Mouse (Mus musculus) spleen, adult 2 months (tissue): ENCODE measurements around the gene Egln1. TPM values are rescaled to one million over a fixed set of nuclear protein-coding genes. Genes with fewer than 3 reads are reported as not detected.

Source experiments
- DNase-seq, 2 experiments: peaks; one replicate each; pipeline versions ENCODE4 v3.0.0 to v3.0.0-alpha.2; 2012 to 2021; ENCODE audit warnings: low spot score in 2 of 2, low read depth in 1 of 2
- H3K27ac ChIP-seq: fragments of 200-500 bp; 2 replicates; pipeline ENCODE4 v1.5.1; 2012; ENCODE audit warnings: low read length, inconsistent platforms; ENCODE audit not compliant: insufficient read depth
- H3K27me3 ChIP-seq: fragments of 200-500 bp; 2 replicates; pipeline ENCODE4 v1.6.1; 2012; ENCODE audit warnings: mild to moderate bottlenecking, moderate library complexity, low read length, inconsistent platforms; ENCODE audit not compliant: control insufficient read depth, insufficient read depth
- H3K36me3 ChIP-seq: fragments of 200-500 bp; 2 replicates; pipeline ENCODE4 v1.6.1; 2012; ENCODE audit warnings: mild to moderate bottlenecking, low read length, inconsistent platforms; ENCODE audit not compliant: control insufficient read depth, insufficient read depth
- H3K4me1 ChIP-seq: fragments of 200-500 bp; 2 replicates; pipeline ENCODE4 v1.6.1; 2011; ENCODE audit warnings: inconsistent platforms; ENCODE audit not compliant: control insufficient read depth, insufficient read depth, insufficient read length
- H3K4me3 ChIP-seq: fragments of 200-500 bp; 2 replicates; pipeline ENCODE4 v1.5.1; 2011; ENCODE audit warnings: mild to moderate bottlenecking, inconsistent platforms; ENCODE audit not compliant: insufficient read depth, insufficient read length; ENCODE audit errors: extremely low read depth
- CTCF ChIP-seq: fragments of 200-500 bp; IDR thresholded peaks from 2 replicates; pipeline ENCODE4 v1.5.1; 2011; ENCODE audit warnings: mild to moderate bottlenecking, inconsistent platforms; ENCODE audit not compliant: insufficient read depth, insufficient read length, insufficient replicate concordance; ENCODE audit errors: extremely low read depth
- POLR2A ChIP-seq: fragments of 200-500 bp; IDR thresholded peaks from 2 replicates; pipeline ENCODE4 v1.6.1; 2011; ENCODE audit warnings: low read depth, low read length, inconsistent platforms
- WGBS: fragments of 180-500 bp; shearing (Covaris S2); methylation state at CpG from one replicate; pipeline ENCODE4 v1.1.7; 2018; 5-methylcytosine and 5-hydroxymethylcytosine counted together
- polyA plus RNA-seq: library from polyadenylated mRNA; depleted of rRNA; stranded (reverse); fragments of >200 nt; gene quantifications from 2 replicates; pipeline ENCODE4 v1.2.3, GENCODE M21; 2012; rRNA removed

Egln1 gene
- 12.1 and 15.2 TPM in 2 replicates for polyA plus RNA-seq

GRCm38 (mm10) chr8:124949209-124950068 lies at the start of gene Egln1:
Egln1 (minus strand) TSS chr8:124949324.
- TF ChIP-seq POLR2A: peak; percentile 83
- no peak for TF ChIP-seq CTCF
- WGBS: 7% methylated on average over 79 of the region's 98 CpGs
- Histone ChIP-seq H3K36me3 (no peaks in the 10 kb centered on the region), H3K4me3 (peak within 1 kb of the TSS; percentile 63), H3K27ac (peak within 1 kb of the TSS; percentile 89), H3K4me1 (no peaks in the 10 kb centered on the region; the same call in 1 of the 2 replicates), H3K27me3 (no peaks in the 10 kb centered on the region)
- peak; percentile 42 to 74 for DNase-seq

- 68% methylated on average over 2 of the region's 2 CpGs for WGBS
- no peak for TF ChIP-seq CTCF
- no peak for TF ChIP-seq POLR2A
- no peak for DNase-seq
- H3K4me1 ChIP-seq: no peaks in the 10 kb centered on the region; the same call in 1 of the 2 replicates
- no peak overlapping the region for H3K4me3 ChIP-seq
- no peaks in the 10 kb centered on the region for H3K36me3 ChIP-seq
- no peak overlapping the region for H3K27ac ChIP-seq
- no peaks in the 10 kb centered on the region for H3K27me3 ChIP-seq
Measured at GRCm38 (mm10) chr8:124995776-124996175, 46.7 kb upstream of the Egln1 start.

- 64% methylated on average over 6 of the region's 6 CpGs for WGBS
- TF ChIP-seq CTCF (no peak), POLR2A (no peak)
- no peaks in the 10 kb centered on the region; the same call in 1 of the 2 replicates for H3K4me1 ChIP-seq
- H3K27ac ChIP-seq: no peak overlapping the region
- no peak overlapping the region for H3K4me3 ChIP-seq
- H3K27me3 ChIP-seq: no peaks in the 10 kb centered on the region
- no peak for DNase-seq
- no peaks in the 10 kb centered on the region for H3K36me3 ChIP-seq
Measured at GRCm38 (mm10) chr8:124991668-124991926, 42.5 kb upstream of the Egln1 start.

- TF ChIP-seq CTCF (no peak), POLR2A (no peak)
- no peak for DNase-seq
- Histone ChIP-seq H3K4me1 (no peaks in the 10 kb centered on the region; the same call in 1 of the 2 replicates), H3K4me3 (no peak overlapping the region), H3K27ac (no peak overlapping the region), H3K27me3 (no peaks in the 10 kb centered on the region), H3K36me3 (no peaks in the 10 kb centered on the region)
- 27% methylated on average over 17 of the region's 17 CpGs for WGBS
Measured at GRCm38 (mm10) chr8:124990923-124991667, 42.0 kb upstream of the Egln1 start.

GRCm38 (mm10) chr8:124980828-124981227 lies 31.7 kb upstream of the Egln1 start:
- H3K27ac ChIP-seq: no peak overlapping the region
- no peaks in the 10 kb centered on the region for H3K36me3 ChIP-seq
- WGBS: 88% methylated on average over 8 of the region's 8 CpGs
- no peak for DNase-seq
- no peak overlapping the region for H3K4me3 ChIP-seq
- no peaks in the 10 kb centered on the region for H3K4me1 ChIP-seq
- no peaks in the 10 kb centered on the region for H3K27me3 ChIP-seq
- no peak for TF ChIP-seq CTCF
- TF ChIP-seq POLR2A: no peak

- Histone ChIP-seq H3K4me3 (no peak overlapping the region), H3K4me1 (no peaks in the 10 kb centered on the region), H3K27ac (no peak overlapping the region), H3K36me3 (no peaks in the 10 kb centered on the region), H3K27me3 (no peaks in the 10 kb centered on the region)
- TF ChIP-seq CTCF: no peak; the same call in 1 of the 2 replicates
- TF ChIP-seq POLR2A: no peak
- 95% methylated on average over 3 of the region's 3 CpGs for WGBS
- no peak for DNase-seq
Measured at GRCm38 (mm10) chr8:124980036-124980435, 30.9 kb upstream of the Egln1 start.
